Mouse (Mus musculus) erythroblast, embryonic 14.5 days (primary cell): Measurements from ENCODE around the gene Sccpdh.

ENCODE experiments used
- GATA1 ChIP-seq: IDR thresholded peaks from 2 replicates; pipeline ENCODE4 v1.6.1; 2012; ENCODE audit warnings: low read length, inconsistent platforms, mixed read lengths
- TAL1 ChIP-seq: IDR thresholded peaks from 3 replicates; pipeline ENCODE4 v1.6.1; 2012; ENCODE audit warnings: low read length, inconsistent platforms, mixed read lengths

- TF ChIP-seq TAL1 = no peak
- no peak for TF ChIP-seq GATA1
Observed at GRCm38 (mm10) chr1:179667450-179667849, 560 bp upstream of the Sccpdh start.
